Mouse (Mus musculus) lung, postnatal 0 days (tissue): ENCODE measurements around the gene Dkk2.

Source experiments
- CTCF ChIP-seq: IDR thresholded peaks from 2 replicates; pipeline ENCODE4 v1.5.1; 2016; ENCODE audit warnings: antibody characterized with exemption, mild to moderate bottlenecking
- EP300 ChIP-seq: IDR thresholded peaks from 2 replicates; pipeline ENCODE4 v1.6.1; 2016; ENCODE audit warnings: antibody characterized with exemption, mild to moderate bottlenecking, control low read depth

GRCm38 (mm10) chr3:132211260-132211659 is 126.2 kb downstream of the Dkk2 start:
- TF ChIP-seq CTCF (no peak), EP300 (no peak)
